Mouse (Mus musculus) kidney, embryonic 14.5 days (tissue): ENCODE data around the gene Cdk5rap2. TPM values are rescaled to one million over a fixed set of nuclear protein-coding genes. Genes with fewer than 3 reads are reported as not detected.

Source experiments
- ATAC-seq: fragments of 200-750 bp; cut with Nextera tagmentation; 2 replicates; pipeline ENCODE4 v1.8.0; 2017; ENCODE audit warnings: moderate number of reproducible peaks, mild to moderate bottlenecking, moderate TSS enrichment, moderate library complexity; ENCODE audit not compliant: low FRiP score, low TSS enrichment
- H3K27ac ChIP-seq: fragments of 300-500 bp; sonication (generic); 2 replicates; pipeline ENCODE4 v1.5.1; 2014; ENCODE audit warnings: low read depth, mild to moderate bottlenecking, low read length, moderate library complexity, mixed read lengths
- H3K27me3 ChIP-seq: fragments of 300-500 bp; sonication (generic); 2 replicates; pipeline ENCODE4 v1.6.1; 2014; ENCODE audit warnings: mild to moderate bottlenecking, low read length; ENCODE audit not compliant: control insufficient read depth, insufficient read depth
- H3K36me3 ChIP-seq: fragments of 300-500 bp; sonication (generic); 2 replicates; pipeline ENCODE4 v1.6.1; 2014; ENCODE audit warnings: low read length, mixed read lengths; ENCODE audit not compliant: control insufficient read depth, insufficient read depth
- H3K4me1 ChIP-seq: fragments of 300-500 bp; sonication (generic); 2 replicates; pipeline ENCODE4 v1.6.1; 2014; ENCODE audit warnings: low read length, mixed read lengths; ENCODE audit not compliant: control insufficient read depth, insufficient read depth
- H3K4me2 ChIP-seq: fragments of 300-500 bp; sonication (generic); replicated peaks from 2 replicates; pipeline ENCODE4 v1.6.1; 2014; ENCODE audit warnings: low read depth, mild to moderate bottlenecking, low read length
- H3K4me3 ChIP-seq: fragments of 300-500 bp; sonication (generic); 2 replicates; pipeline ENCODE4 v1.5.1; 2014; ENCODE audit warnings: mild to moderate bottlenecking, low read length
- H3K9ac ChIP-seq: fragments of 300-500 bp; sonication (generic); 2 replicates; pipeline ENCODE4 v1.6.1; 2014; ENCODE audit warnings: low read depth, mild to moderate bottlenecking, low read length, moderate library complexity
- H3K9me3 ChIP-seq: fragments of 300-500 bp; sonication (generic); 2 replicates; pipeline ENCODE4 v1.6.1; 2016; ENCODE audit warnings: low read length; ENCODE audit not compliant: control insufficient read depth
- WGBS: fragments of 180-500 bp; shearing (Covaris S2); extraction: QIAGEN DNeasy Blood & Tissue Kit; methylation state at CpG from one replicate; pipeline ENCODE4 v1.1.7; 2014; 5-methylcytosine and 5-hydroxymethylcytosine counted together
- polyA plus RNA-seq: library from polyadenylated mRNA; unstranded; fragments of >200 nt; fragmentation: Nextera tagmentation; extraction: Ambion mirVana; gene quantifications from 2 replicates; pipeline ENCODE4 v1.2.1, GENCODE M21; 2014

The Cdk5rap2 gene
- polyA plus RNA-seq, 1 experiment from 2014 or later, result 22.2 TPM

- Histone ChIP-seq H3K4me3 (no peak overlapping the region), H3K27ac (no peak overlapping the region), H3K27me3 (no peaks in the 10 kb centered on the region), H3K9ac (no peak overlapping the region), H3K4me2 (no peak overlapping the region), H3K9me3 (no peaks in the 10 kb centered on the region), H3K4me1 (no peaks in the 10 kb centered on the region), H3K36me3 (peaks cover 16% of the 10 kb centered on the region; the same call in 1 of the 2 replicates)
- 62% methylated on average over 11 of the region's 11 CpGs for WGBS
- ATAC-seq, result peak; percentile 57; the same call in 1 of the 2 replicates
Measured at GRCm38 (mm10) chr4:70365061-70365858, 45.0 kb downstream of the Cdk5rap2 start.

GRCm38 (mm10) chr4:70361366-70361765 lies 48.9 kb downstream of the Cdk5rap2 start:
- no peak overlapping the region for H3K4me2 ChIP-seq
- no peaks in the 10 kb centered on the region for H3K4me1 ChIP-seq
- no peak overlapping the region for H3K27ac ChIP-seq
- H3K36me3 ChIP-seq, result peaks cover 32% of the 10 kb centered on the region; the same call in 1 of the 2 replicates
- H3K27me3 ChIP-seq, result no peaks in the 10 kb centered on the region
- ATAC-seq, result no peak
- H3K9ac ChIP-seq, result no peak overlapping the region
- H3K9me3 ChIP-seq, result no peaks in the 10 kb centered on the region
- 33% methylated on average over 4 of the region's 4 CpGs for WGBS
- no peak overlapping the region for H3K4me3 ChIP-seq

- WGBS, result 68% methylated on average over 9 of the region's 9 CpGs
- H3K36me3 ChIP-seq, result peaks cover 44% of the 10 kb centered on the region; the same call in 1 of the 2 replicates
- ATAC-seq, result peak; percentile 56; the same call in 1 of the 2 replicates
Measured at GRCm38 (mm10) chr4:70355659-70356350, 54.4 kb downstream of the Cdk5rap2 start.

GRCm38 (mm10) chr4:70354448-70354847 lies 55.8 kb downstream of the Cdk5rap2 start:
- H3K4me1 ChIP-seq, result no peaks in the 10 kb centered on the region
- no peak overlapping the region for H3K27ac ChIP-seq
- 89% methylated on average over 13 of the region's 14 CpGs for WGBS
- H3K9ac ChIP-seq, result no peak overlapping the region
- H3K4me3 ChIP-seq, result no peak overlapping the region
- peaks cover 31% of the 10 kb centered on the region; the same call in 1 of the 2 replicates for H3K36me3 ChIP-seq
- no peak for ATAC-seq
- no peaks in the 10 kb centered on the region for H3K27me3 ChIP-seq
- no peaks in the 10 kb centered on the region for H3K9me3 ChIP-seq
- no peak overlapping the region for H3K4me2 ChIP-seq

More at GRCm38 (mm10) chr4:70355659-70356350, 54.4 kb downstream of the Cdk5rap2 start:
- no peak overlapping the region for H3K4me3 ChIP-seq
- H3K27ac ChIP-seq, result no peak overlapping the region
- H3K9me3 ChIP-seq, result no peaks in the 10 kb centered on the region
- H3K4me1 ChIP-seq, result no peaks in the 10 kb centered on the region
- no peak overlapping the region for H3K4me2 ChIP-seq
- H3K9ac ChIP-seq, result no peak overlapping the region
- H3K27me3 ChIP-seq, result no peaks in the 10 kb centered on the region

- ATAC-seq, result peak; percentile 90
- Histone ChIP-seq H3K27me3 (no peaks in the 10 kb centered on the region), H3K4me3 (no peak overlapping the region), H3K9ac (no peak overlapping the region), H3K9me3 (no peaks in the 10 kb centered on the region), H3K4me2 (no peak overlapping the region), H3K27ac (no peak overlapping the region), H3K36me3 (peaks cover 34% of the 10 kb centered on the region; the same call in 1 of the 2 replicates), H3K4me1 (no peaks in the 10 kb centered on the region)
- 39% methylated on average over 3 of the region's 3 CpGs for WGBS
Measured at GRCm38 (mm10) chr4:70353656-70354055, 56.6 kb downstream of the Cdk5rap2 start.

GRCm38 (mm10) chr4:70335444-70336144 lies 74.6 kb downstream of the Cdk5rap2 start:
- Histone ChIP-seq H3K27me3 (no peaks in the 10 kb centered on the region), H3K4me1 (no peaks in the 10 kb centered on the region), H3K4me3 (no peak overlapping the region), H3K9ac (no peak overlapping the region), H3K4me2 (no peak overlapping the region), H3K27ac (no peak overlapping the region), H3K36me3 (peaks cover 14% of the 10 kb centered on the region; the same call in 1 of the 2 replicates), H3K9me3 (no peaks in the 10 kb centered on the region)
- WGBS, result 95% methylated on average over 11 of the region's 11 CpGs
- no peak for ATAC-seq

GRCm38 (mm10) chr4:70334995-70335394 lies 75.2 kb downstream of the Cdk5rap2 start:
- H3K27me3 ChIP-seq, result no peaks in the 10 kb centered on the region
- no peaks in the 10 kb centered on the region for H3K4me1 ChIP-seq
- H3K27ac ChIP-seq, result no peak overlapping the region
- H3K9ac ChIP-seq, result no peak overlapping the region
- no peak overlapping the region for H3K4me3 ChIP-seq
- ATAC-seq, result no peak
- 84% methylated on average over 4 of the region's 4 CpGs for WGBS
- no peak overlapping the region for H3K4me2 ChIP-seq
- no peaks in the 10 kb centered on the region for H3K9me3 ChIP-seq
- peaks cover 14% of the 10 kb centered on the region; the same call in 1 of the 2 replicates for H3K36me3 ChIP-seq

- Histone ChIP-seq H3K36me3 (peaks cover 14% of the 10 kb centered on the region; the same call in 1 of the 2 replicates), H3K4me3 (no peak overlapping the region), H3K9me3 (no peaks in the 10 kb centered on the region), H3K4me2 (no peak overlapping the region), H3K4me1 (peaks cover 2% of the 10 kb centered on the region; the same call in 1 of the 2 replicates), H3K27ac (no peak overlapping the region), H3K27me3 (no peaks in the 10 kb centered on the region), H3K9ac (no peak overlapping the region)
- WGBS, result 86% methylated on average over 6 of the region's 6 CpGs
- no peak for ATAC-seq
Measured at GRCm38 (mm10) chr4:70332981-70333380, 77.3 kb downstream of the Cdk5rap2 start.
